8 mouse cellular contexts compared by ENCODE assay signal in the genomic region with DNA sequence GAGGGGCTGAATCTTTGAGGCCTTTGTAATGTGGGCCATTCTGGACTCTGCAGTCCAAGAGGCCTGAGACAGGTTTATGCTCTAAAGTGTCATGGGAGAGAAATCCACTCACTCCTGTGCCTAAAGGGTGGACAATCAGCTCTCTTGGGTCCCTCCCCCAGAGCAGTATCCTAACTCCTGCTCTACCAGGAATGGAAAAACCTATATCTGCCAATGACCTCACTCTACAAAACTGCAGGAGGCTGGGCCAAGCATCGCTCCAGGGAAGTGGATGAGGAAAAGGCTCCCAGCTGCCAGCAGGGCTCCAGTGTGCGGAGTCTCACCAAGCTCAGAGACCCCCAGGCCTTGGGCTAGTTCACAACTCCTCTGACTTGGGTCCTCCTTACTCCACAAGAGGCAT.
A peak's percentile ranks its signal among the peaks of the same experiment; 100 is the strongest.
DNase-seq lines count a peak whose midpoint lies in the region; ATAC-seq and TF ChIP-seq lines count a peak whose summit lies in the region.

No protein-coding gene starts in this region.

- no peak for TF ChIP-seq EP300 in lung, postnatal 0 days (IDR thresholded peaks at IDR 0.05)

- no peaks in the 10 kb centered on the region for H3K27me3 ChIP-seq in forebrain, embryonic 14.5 days (replicated peaks; ENCODE audit: control insufficient read depth, insufficient read depth, low read length)
- no peaks in the 10 kb centered on the region for H3K27me3 ChIP-seq in intestine, postnatal 0 days (replicated peaks; ENCODE audit: control insufficient read depth, insufficient read depth, low read length)
- no peaks in the 10 kb centered on the region for H3K27me3 ChIP-seq in lung, postnatal 0 days (replicated peaks; ENCODE audit: insufficient read depth, low read length)

- no peak overlapping the region for H3K4me2 ChIP-seq in forebrain, embryonic 14.5 days (ENCODE audit: low read length)
- no peak overlapping the region for H3K4me2 ChIP-seq in intestine, postnatal 0 days (replicated peaks; ENCODE audit: low read depth)
- H3K4me2 ChIP-seq in lung, postnatal 0 days (replicated peaks; ENCODE audit: low read depth, low read length), result no peak overlapping the region

- TF ChIP-seq CTCF in intestine, postnatal 0 days (IDR thresholded peaks at IDR 0.05; ENCODE audit: low read depth), result 0 out of 2 replicates have a peak, but pooled peaks have one; percentile 21
- no peak for TF ChIP-seq CTCF in lung, postnatal 0 days (IDR thresholded peaks at IDR 0.05)

- H3K36me3 ChIP-seq in forebrain, embryonic 14.5 days (ENCODE audit: control insufficient read depth, insufficient read depth, low read length), result no peaks in the 10 kb centered on the region
- H3K36me3 ChIP-seq in intestine, postnatal 0 days (ENCODE audit: control insufficient read depth, insufficient read depth), result no peaks in the 10 kb centered on the region
- H3K36me3 ChIP-seq in lung, postnatal 0 days (ENCODE audit: insufficient read depth, low read length), result no peaks in the 10 kb centered on the region

- 53% methylated on average over 2 of the region's 2 CpGs for WGBS in forebrain, embryonic 14.5 days
- 47% methylated on average over 2 of the region's 2 CpGs for WGBS in intestine, postnatal 0 days
- WGBS in lung, postnatal 0 days, result 12% methylated on average over 2 of the region's 2 CpGs

- peak; percentile 31 for DNase-seq in adrenal gland, postnatal 14 days
- no peak for DNase-seq in adrenal gland, adult 8-10 months
- DNase-seq in forebrain, embryonic 14.5 days (ENCODE audit: low spot score), result peak; percentile 27
- DNase-seq in lung, postnatal 0 days (ENCODE audit: low spot score), result peak; percentile 89
- DNase-seq in layer of hippocampus, adult 9-10 months (ENCODE audit: low spot score), result no peak
- DNase-seq in spleen, postnatal 10 days (ENCODE audit: low spot score in 2 of 2), result no peak

- no peak overlapping the region for H3K4me3 ChIP-seq in forebrain, embryonic 14.5 days (ENCODE audit: low read depth, low read length)
- no peak overlapping the region for H3K4me3 ChIP-seq in intestine, postnatal 0 days (ENCODE audit: low read depth, low read length)
- no peak overlapping the region for H3K4me3 ChIP-seq in lung, postnatal 0 days (ENCODE audit: low read depth, low read length)

- H3K9me3 ChIP-seq in forebrain, embryonic 14.5 days (replicated peaks; ENCODE audit: control insufficient read depth, low read length), result no peaks in the 10 kb centered on the region
- H3K9me3 ChIP-seq in intestine, postnatal 0 days (ENCODE audit: control insufficient read depth), result no peaks in the 10 kb centered on the region
- no peaks in the 10 kb centered on the region for H3K9me3 ChIP-seq in lung, postnatal 0 days (ENCODE audit: low read length)

- no peak overlapping the region for H3K9ac ChIP-seq in forebrain, embryonic 14.5 days (ENCODE audit: low read length)
- H3K9ac ChIP-seq in intestine, postnatal 0 days (ENCODE audit: low read depth, low read length), result no peak overlapping the region
- no peak overlapping the region for H3K9ac ChIP-seq in lung, postnatal 0 days (replicated peaks; ENCODE audit: low read depth)

- 0 out of 2 replicates have a peak, but pooled peaks cover 3% of the 10 kb centered on the region for H3K4me1 ChIP-seq in forebrain, embryonic 14.5 days (ENCODE audit: control insufficient read depth, insufficient read depth, low read length)
- no peaks in the 10 kb centered on the region for H3K4me1 ChIP-seq in intestine, postnatal 0 days (replicated peaks; ENCODE audit: control insufficient read depth, insufficient read depth, low read length)
- peaks cover 21% of the 10 kb centered on the region; the same call in 1 of the 2 replicates for H3K4me1 ChIP-seq in lung, postnatal 0 days (ENCODE audit: insufficient read depth, low read depth, low read length)

- H3K27ac ChIP-seq in forebrain, embryonic 14.5 days (ENCODE audit: low read depth, low read length), result no peak overlapping the region
- 0 out of 2 replicates have a peak overlapping the region, but pooled peaks have one; percentile 15 for H3K27ac ChIP-seq in intestine, postnatal 0 days (ENCODE audit: low read depth, low read length)
- H3K27ac ChIP-seq in lung, postnatal 0 days (ENCODE audit: low read length), result peak overlapping the region; percentile 76

- ATAC-seq in forebrain, embryonic 14.5 days, result 0 out of 2 replicates have a peak, but pooled peaks have one; percentile 37
- peak; percentile 52; the same call in 1 of the 2 replicates for ATAC-seq in intestine, postnatal 0 days
- peak; percentile 78 for ATAC-seq in lung, postnatal 0 days
- no peak for ATAC-seq in megakaryocyte-erythroid progenitor cell, adult 5-6 weeks (replicated peaks; ENCODE audit: low FRiP score, low TSS enrichment, poor library complexity, severe bottlenecking)

Comparison
In these comparisons a context has a peak if more than half of its experiments do, and no peak if none do; other contexts are left out.
1. DNase-seq: peak in adrenal gland, postnatal 14 days (single experiment), forebrain, embryonic 14.5 days (single experiment) and lung, postnatal 0 days (single experiment); none in adrenal gland, adult 8-10 months (single experiment), layer of hippocampus, adult 9-10 months (single experiment) and spleen, postnatal 10 days (0 of 2).